Mouse (Mus musculus) adrenal gland, adult 2 months (tissue): Measurements from ENCODE around the gene Psma4. TPM values are rescaled to one million over a fixed set of nuclear protein-coding genes. Genes with fewer than 3 reads are reported as not detected.

Experiments
- DNase-seq: peaks from one replicate; pipeline ENCODE4 v3.0.0; 2021
- long read RNA-seq: library from polyadenylated mRNA; stranded (forward); transcript quantifications from one replicate; pipeline ENCODE4 v2.0.0, GENCODE M21; 2021
- polyA plus RNA-seq: library from polyadenylated mRNA; depleted of rRNA; stranded (reverse); fragments of >200 nt; gene quantifications from 2 replicates; pipeline ENCODE4 v1.2.3, GENCODE M21; 2012; rRNA removed
- total RNA-seq, 2 experiments: library from RNA; stranded (reverse); gene quantifications; 2 replicates each; pipeline ENCODE4 v1.2.3; 2021

The Psma4 gene
- 100 to 1,000 TPM; 167 to 183 TPM for total RNA-seq
- 12.8 and 15.1 TPM in 2 replicates for polyA plus RNA-seq
- long read RNA-seq, transcript Psma4-201 (9 exons, 1,165 nt) = major isoform, 70 of 74 reads
- long read RNA-seq, partial matches to known transcripts = 1 of 74 reads
- long read RNA-seq, other reads (novel, unspliced or antisense) = 3 of 74 reads

GRCm38 (mm10) chr9:54950575-54951321 lies at the start of gene Psma4, which contains the start of gene AY074887:
Gene Psma4 (plus strand): TSS chr9:54950790.
Gene AY074887 (minus strand): TSS chr9:54950998.
- peak; percentile 96 for DNase-seq

- DNase-seq = no peak
These were observed 41.1 kb upstream of the Psma4 start for GRCm38 (mm10) chr9:54909446-54909845.

- no peak for DNase-seq
These were observed 35.0 kb upstream of the Psma4 start for GRCm38 (mm10) chr9:54915576-54915975.

GRCm38 (mm10) chr9:54916401-54916800 lies 34.2 kb upstream of the Psma4 start:
- no peak for DNase-seq

- DNase-seq = peak; percentile 92
These were observed 33.4 kb upstream of the Psma4 start, which contains the start of gene Hykk for GRCm38 (mm10) chr9:54917010-54917677. Gene Hykk (plus strand): TSS chr9:54917283.

GRCm38 (mm10) chr9:54918191-54918590 lies 32.4 kb upstream of the Psma4 start:
- no peak for DNase-seq

GRCm38 (mm10) chr9:54918781-54919180 lies 31.8 kb upstream of the Psma4 start:
- no peak for DNase-seq

- no peak for DNase-seq
These were observed 30.6 kb upstream of the Psma4 start for GRCm38 (mm10) chr9:54919946-54920345.

GRCm38 (mm10) chr9:54930741-54931140 lies 19.8 kb upstream of the Psma4 start:
- DNase-seq = no peak

GRCm38 (mm10) chr9:54931765-54932164 lies 18.8 kb upstream of the Psma4 start:
- DNase-seq = no peak

- DNase-seq = no peak
These were observed 18.2 kb upstream of the Psma4 start for GRCm38 (mm10) chr9:54932379-54932778.

GRCm38 (mm10) chr9:54942071-54942470 lies 8.5 kb upstream of the Psma4 start:
- DNase-seq = no peak

GRCm38 (mm10) chr9:54944467-54944866 lies 6.1 kb upstream of the Psma4 start:
- DNase-seq = no peak

- no peak for DNase-seq
These were observed 4.3 kb upstream of the Psma4 start for GRCm38 (mm10) chr9:54946256-54946655.

GRCm38 (mm10) chr9:54949465-54949864 lies 1.1 kb upstream of the Psma4 start:
- no peak for DNase-seq

- peak; percentile 5 for DNase-seq
These were observed 428 bp upstream of the Psma4 start for GRCm38 (mm10) chr9:54950162-54950561.

GRCm38 (mm10) chr9:54961059-54961458 lies 10.5 kb downstream of the Psma4 start:
- no peak for DNase-seq

GRCm38 (mm10) chr9:54963669-54964068 lies 13.1 kb downstream of the Psma4 start:
- no peak for DNase-seq

- no peak for DNase-seq
These were observed 19.5 kb downstream of the Psma4 start for GRCm38 (mm10) chr9:54969972-54970637.

GRCm38 (mm10) chr9:54980674-54981073 lies 30.1 kb downstream of the Psma4 start, which contains the start of gene Chrna5:
Gene Chrna5 (plus strand): TSS chr9:54980880.
- DNase-seq = no peak

GRCm38 (mm10) chr9:54981291-54982191 lies 31.0 kb downstream of the Psma4 start:
- DNase-seq = peak; percentile 26
